Comparison of ENCODE assay signal across 9 mouse cellular contexts in the genomic region with DNA sequence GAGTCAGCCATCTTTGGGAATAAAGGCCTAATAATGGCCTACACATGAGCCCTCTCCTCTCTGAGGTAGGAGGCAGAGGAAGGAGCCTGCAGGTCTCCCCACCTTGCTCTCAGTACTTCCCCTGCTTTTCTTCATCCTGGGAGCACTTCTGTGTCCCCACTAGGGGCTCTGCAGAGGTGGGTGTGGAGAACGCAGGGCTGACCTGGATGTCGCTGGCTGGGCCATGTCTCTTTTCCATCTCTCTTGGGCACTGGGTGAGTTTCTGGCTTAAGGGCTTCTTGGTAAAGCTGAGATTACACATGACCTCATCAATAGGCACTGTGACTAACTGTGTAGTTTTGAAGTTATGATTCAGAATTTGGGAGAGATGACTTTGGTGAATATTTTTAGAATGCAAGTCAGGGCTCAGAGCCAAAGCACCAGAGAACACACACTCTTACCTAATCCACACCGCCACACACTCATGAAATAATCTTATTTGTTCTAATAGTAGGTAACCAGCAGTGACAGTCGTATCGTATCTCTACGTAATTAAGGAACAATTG. TPM values are rescaled to one million over a fixed set of nuclear protein-coding genes. Genes with fewer than 3 reads are reported as not detected.
A peak's percentile ranks its signal among the peaks of the same experiment; 100 is the strongest.
DNase-seq lines count a peak whose midpoint lies in the region; ATAC-seq lines count a peak whose summit lies in the region.
"Had no signal": no experiment of that assay in that cellular context is flagged by ENCODE, and none has a peak within 500 bp of the region (broad histone marks: within the 10 kb centered on the region; RNA-seq: fewer than 3 reads in every experiment).

No protein-coding gene starts in this region.

- WGBS in heart, embryonic 12.5 days: 31% methylated on average over 6 of the region's 6 CpGs
- WGBS in liver, embryonic 16.5 days (ENCODE audit: insufficient replicate concordance): 74% methylated on average over 6 of the region's 6 CpGs

- H3K4me3 ChIP-seq in heart, embryonic 12.5 days: peak overlapping the region; percentile 65
- no peak overlapping the region for H3K4me3 ChIP-seq in liver, embryonic 16.5 days (ENCODE audit: low read depth, low read length)

- ATAC-seq in heart, embryonic 12.5 days (ENCODE audit: insufficient number of reproducible peaks, low FRiP score): no peak
- no peak for ATAC-seq in liver, embryonic 16.5 days (ENCODE audit: low read depth)
- no peak for ATAC-seq in megakaryocyte-erythroid progenitor cell, adult 5-6 weeks (replicated peaks; ENCODE audit: low FRiP score, low TSS enrichment, poor library complexity, severe bottlenecking)

- no peaks in the 10 kb centered on the region for H3K9me3 ChIP-seq in heart, embryonic 12.5 days (replicated peaks)
- H3K9me3 ChIP-seq in liver, embryonic 16.5 days (replicated peaks; ENCODE audit: control insufficient read depth, low read length): no peaks in the 10 kb centered on the region

- peak overlapping the region; percentile 99 for H3K27ac ChIP-seq in heart, embryonic 12.5 days (ENCODE audit: poor library complexity, severe bottlenecking)
- H3K27ac ChIP-seq in liver, embryonic 16.5 days (ENCODE audit: low read length): no peak overlapping the region

- H3K27me3 ChIP-seq in heart, embryonic 12.5 days (replicated peaks): no peaks in the 10 kb centered on the region
- H3K27me3 ChIP-seq in liver, embryonic 16.5 days (ENCODE audit: control insufficient read depth, insufficient read depth, low read depth, low read length): peaks cover 27% of the 10 kb centered on the region

- H3K4me1 ChIP-seq in heart, embryonic 12.5 days (replicated peaks): peaks cover 61% of the 10 kb centered on the region
- H3K4me1 ChIP-seq in liver, embryonic 16.5 days (ENCODE audit: control insufficient read depth, low read depth, low read length): no peaks in the 10 kb centered on the region; the same call in 1 of the 2 replicates

- H3K9ac ChIP-seq in heart, embryonic 12.5 days: peak overlapping the region; percentile 94
- H3K9ac ChIP-seq in liver, embryonic 16.5 days (ENCODE audit: low read depth, low read length): no peak overlapping the region

- peak; percentile 26 for DNase-seq in adrenal gland, adult 8-10 months
- no peak for DNase-seq in adrenal gland, postnatal 4 days (ENCODE audit: low spot score in 2 of 2)
- peak; percentile 68 for DNase-seq in 3134 (ENCODE audit: extremely low read depth, insufficient read length, low spot score)
- no peak for DNase-seq in cerebellum, adult 8-10 months
- DNase-seq in left cerebral cortex, adult 18-20 months (ENCODE audit: low spot score in 2 of 2): no peak
- DNase-seq: B cell, adult 2 months had no signal

- peaks cover 39% of the 10 kb centered on the region for H3K36me3 ChIP-seq in heart, embryonic 12.5 days
- no peaks in the 10 kb centered on the region for H3K36me3 ChIP-seq in liver, embryonic 16.5 days (ENCODE audit: control insufficient read depth, insufficient read depth)

- peak overlapping the region; percentile 83 for H3K4me2 ChIP-seq in heart, embryonic 12.5 days
- H3K4me2 ChIP-seq in liver, embryonic 16.5 days (ENCODE audit: low read depth, low read length): 0 out of 2 replicates have a peak overlapping the region, but pooled peaks have one; percentile 59

RNA-seq across cellular contexts. Expression of a gene that starts 39.4 kb away (rescaled TPM):
- total RNA-seq in adrenal gland, adult 8-10 months (2022): not detected
- total RNA-seq in adrenal gland, postnatal 4 days (2021): under 1 TPM in 1 of 2 experiments, not detected in 1; 0.34 TPM
- polyA plus RNA-seq in heart, embryonic 12.5 days (2016; fragmentation: Nextera tagmentation; extraction: Ambion mirVana): 78.4 and 87.1 TPM in 2 replicates
- not detected in 2 replicates for polyA plus RNA-seq in liver, embryonic 16.5 days (2015; fragmentation: Nextera tagmentation; extraction: Ambion mirVana)
- total RNA-seq in megakaryocyte-erythroid progenitor cell, adult 5-6 weeks (2014; fragmentation: Nextera tagmentation): not detected in 2 replicates
- total RNA-seq in megakaryocyte-erythroid progenitor cell, adult 5-6 weeks (2017): not detected in 2 replicates
- total RNA-seq in left cerebral cortex, adult 18-20 months (2021): not detected

Comparison
In these comparisons a context has a peak if more than half of its experiments do, and no peak if none do; other contexts are left out.
1. DNase-seq: peak in adrenal gland, adult 8-10 months (single experiment) and 3134 (single experiment); none in adrenal gland, postnatal 4 days (0 of 2), cerebellum, adult 8-10 months (single experiment) and left cerebral cortex, adult 18-20 months (0 of 2).